24 mouse cellular contexts compared by ENCODE assay signal in the genomic region with DNA sequence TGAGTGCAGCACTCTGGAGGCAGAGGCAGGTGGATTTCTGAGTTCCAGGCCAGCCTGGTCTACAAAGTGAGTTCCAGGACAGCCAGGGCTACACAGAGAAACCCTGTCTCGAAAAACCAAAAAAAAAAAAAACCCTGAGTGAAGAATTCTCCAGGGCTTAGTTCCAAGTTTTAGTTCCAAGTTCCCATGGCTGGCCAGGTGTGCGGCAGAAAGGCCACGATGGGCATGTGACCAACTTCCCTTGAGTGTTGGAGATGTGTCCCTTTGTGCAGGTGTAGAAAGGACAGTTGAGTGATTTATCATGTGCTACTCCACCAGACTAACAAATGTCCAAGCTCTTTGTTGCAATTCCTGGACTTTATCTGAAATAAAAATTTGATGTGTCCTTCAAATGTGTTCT. TPM values are rescaled to one million over a fixed set of nuclear protein-coding genes. Genes with fewer than 3 reads are reported as not detected.
DNase-seq lines count a peak whose midpoint lies in the region; ATAC-seq and TF ChIP-seq lines count a peak whose summit lies in the region.
"Not testable (repeated sequence)": the region's sequence is repeated elsewhere in the genome, so short reads cannot be mapped to it uniquely, and the experiment has no call there.
"Had no signal": no experiment of that assay in that cellular context is flagged by ENCODE, and none has a peak within 500 bp of the region (broad histone marks: within the 10 kb centered on the region; RNA-seq: fewer than 3 reads in every experiment).

No protein-coding gene starts in this region.

- not testable (repeated sequence) for ATAC-seq in intestine, postnatal 0 days; kidney, postnatal 0 days (replicated peaks; ENCODE audit: low FRiP score, low read depth)

- not testable (repeated sequence) for H3K79me2 ChIP-seq in liver, adult 2 months (ENCODE audit: control insufficient read depth, insufficient read depth, low read length)

- not testable (repeated sequence) for H3K4me3 ChIP-seq in intestine, postnatal 0 days (ENCODE audit: low read depth, low read length); kidney, postnatal 0 days (replicated peaks; ENCODE audit: low read depth, low read length); liver, adult 2 months (ENCODE audit: insufficient read depth, low read depth, low read length)

- peak overlapping the region; percentile 75; the same call in 1 of the 2 replicates for H3K27ac ChIP-seq in intestine, postnatal 0 days (ENCODE audit: low read depth, low read length)
- H3K27ac ChIP-seq in kidney, postnatal 0 days = 0 out of 2 replicates have a peak overlapping the region, but pooled peaks have one; percentile 51
- H3K27ac ChIP-seq in liver, adult 2 months (replicated peaks; ENCODE audit: insufficient read depth, low read depth, low read length) = peak overlapping the region; percentile 75

- H3K9ac ChIP-seq in intestine, postnatal 0 days (ENCODE audit: low read depth, low read length); kidney, postnatal 0 days (ENCODE audit: low read depth, low read length); liver, adult 2 months (ENCODE audit: low read depth, low read length): not testable (repeated sequence)

- not testable (repeated sequence) for H3K27me3 ChIP-seq in intestine, postnatal 0 days (replicated peaks; ENCODE audit: control insufficient read depth, insufficient read depth, low read length); kidney, postnatal 0 days (ENCODE audit: insufficient read depth, low read length); liver, adult 2 months (ENCODE audit: control insufficient read depth, insufficient read depth, low read length)

- not testable (repeated sequence) for TF ChIP-seq POLR2A in liver, adult 2 months (IDR thresholded peaks at IDR 0.05; ENCODE audit: extremely low read depth, insufficient read depth, low read length)

- H3K36me3 ChIP-seq in intestine, postnatal 0 days (ENCODE audit: control insufficient read depth, insufficient read depth); kidney, postnatal 0 days (ENCODE audit: insufficient read depth, low read length); liver, adult 2 months (ENCODE audit: control insufficient read depth, insufficient read depth, low read length): not testable (repeated sequence)

- DNase-seq in heart, adult 11 months = peak; percentile 73
- peak; percentile 47 for DNase-seq in kidney, adult 18-20 months
- peak; percentile 49 to 53 for DNase-seq in kidney, adult 8-10 months
- DNase-seq in kidney, postnatal 0 days (ENCODE audit: low spot score) = not testable (repeated sequence)
- peak; percentile 60 to 62 for DNase-seq in kidney, postnatal 25 days
- peak; percentile 78 for DNase-seq in liver, adult 2 months (ENCODE audit: extremely low read depth, low read depth, low spot score)

- H3K4me1 ChIP-seq in intestine, postnatal 0 days (replicated peaks; ENCODE audit: control insufficient read depth, insufficient read depth, low read length); kidney, postnatal 0 days (replicated peaks; ENCODE audit: insufficient read depth, low read length): not testable (repeated sequence)
- peaks cover 19% of the 10 kb centered on the region for H3K4me1 ChIP-seq in liver, adult 2 months (ENCODE audit: control insufficient read depth, insufficient read depth, low read length)

- not testable (repeated sequence) for TF ChIP-seq CTCF in intestine, postnatal 0 days (IDR thresholded peaks at IDR 0.05; ENCODE audit: low read depth); kidney, postnatal 0 days (IDR thresholded peaks at IDR 0.05; ENCODE audit: low read depth); liver, adult 2 months (IDR thresholded peaks at IDR 0.05; ENCODE audit: low read depth, low read length)

- not testable (repeated sequence) for H3K4me2 ChIP-seq in intestine, postnatal 0 days (replicated peaks; ENCODE audit: low read depth); kidney, postnatal 0 days (ENCODE audit: low read length)

- not testable (repeated sequence) for H3K9me3 ChIP-seq in intestine, postnatal 0 days (ENCODE audit: control insufficient read depth); kidney, postnatal 0 days (replicated peaks; ENCODE audit: low read length)

- WGBS in intestine, postnatal 0 days = 77% methylated on average over 3 of the region's 3 CpGs
- WGBS in kidney, postnatal 0 days = 86% methylated on average over 3 of the region's 3 CpGs
- WGBS in liver, adult 2 months = 18% methylated on average over 3 of the region's 3 CpGs

RNA-seq across cellular contexts. Expression of a gene that starts 6.4 kb away (rescaled TPM):
- 94.5 and 130 TPM in 2 replicates for polyA plus RNA-seq in intestine, postnatal 0 days (2015; fragmentation: Nextera tagmentation; extraction: Ambion mirVana)
- polyA plus RNA-seq in kidney, postnatal 0 days (2015; fragmentation: Nextera tagmentation; extraction: Ambion mirVana) = 301 and 320 TPM in 2 replicates
- total RNA-seq in liver, adult 2 months (2014; rRNA removed) = 106 and 182 TPM in 2 replicates
- polyA plus RNA-seq in liver, adult 2 months (2012; rRNA removed) = 22.4 and 26.3 TPM in 2 replicates
- total RNA-seq: CH12.LX, G1E had no signal
- polyA plus RNA-seq: activated CD4-positive, CD25-positive, alpha-beta regulatory T cell, adult 4 months; CD4-positive, CD25-positive, alpha-beta regulatory T cell, adult 4 months; cerebellum, adult 2 months; embryonic facial prominence, embryonic 10.5 days; embryonic facial prominence, embryonic 12.5 days; forebrain, embryonic 11.5 days; forebrain, embryonic 13.5 days; forebrain, embryonic 15.5 days; G1E had no signal

RNA-seq across cellular contexts. Expression of a gene that starts 18.8 kb away (rescaled TPM):
- not detected in 2 replicates for polyA plus RNA-seq in intestine, postnatal 0 days (2015; fragmentation: Nextera tagmentation; extraction: Ambion mirVana)
- polyA plus RNA-seq in kidney, postnatal 0 days (2015; fragmentation: Nextera tagmentation; extraction: Ambion mirVana) = 0.20 and 0.24 TPM in 2 replicates
- not detected in 2 replicates for total RNA-seq in liver, adult 2 months (2014; rRNA removed)
- not detected in 2 replicates for polyA plus RNA-seq in liver, adult 2 months (2012; rRNA removed)
- total RNA-seq: adrenal gland, adult 18-20 months; adrenal gland, adult 8-10 months; adrenal gland, postnatal 14 days; adrenal gland, postnatal 36 days; CH12.LX; G1E had no signal
- polyA plus RNA-seq: activated CD4-positive, CD25-positive, alpha-beta regulatory T cell, adult 4 months; CD4-positive, CD25-positive, alpha-beta regulatory T cell, adult 4 months; cortical plate, adult 2 months; embryonic facial prominence, embryonic 10.5 days; embryonic facial prominence, embryonic 14.5 days; G1E; Patski had no signal

RNA-seq across cellular contexts. Expression of a gene that starts 21.8 kb away (rescaled TPM):
- polyA plus RNA-seq in intestine, postnatal 0 days (2015; fragmentation: Nextera tagmentation; extraction: Ambion mirVana) = not detected in 2 replicates
- not detected in 2 replicates for polyA plus RNA-seq in kidney, postnatal 0 days (2015; fragmentation: Nextera tagmentation; extraction: Ambion mirVana)
- not detected in 2 replicates for total RNA-seq in liver, adult 2 months (2014; rRNA removed)
- not detected in 2 replicates for polyA plus RNA-seq in liver, adult 2 months (2012; rRNA removed)
- total RNA-seq: adrenal gland, adult 18-20 months; adrenal gland, adult 8-10 months; adrenal gland, postnatal 14 days; adrenal gland, postnatal 36 days; CH12.LX; G1E had no signal
- polyA plus RNA-seq: activated CD4-positive, CD25-positive, alpha-beta regulatory T cell, adult 4 months; CD4-positive, CD25-positive, alpha-beta regulatory T cell, adult 4 months; cerebellum, adult 2 months; cortical plate, adult 2 months; embryonic facial prominence, embryonic 10.5 days; embryonic facial prominence, embryonic 12.5 days; embryonic facial prominence, embryonic 14.5 days; forebrain, embryonic 11.5 days; forebrain, embryonic 13.5 days; forebrain, embryonic 15.5 days; Patski had no signal

RNA-seq across cellular contexts. Expression of a gene that starts 29.4 kb away (rescaled TPM):
- 0.47 and 0.51 TPM in 2 replicates for polyA plus RNA-seq in intestine, postnatal 0 days (2015; fragmentation: Nextera tagmentation; extraction: Ambion mirVana)
- 2.9 and 3.0 TPM in 2 replicates for polyA plus RNA-seq in kidney, postnatal 0 days (2015; fragmentation: Nextera tagmentation; extraction: Ambion mirVana)
- total RNA-seq in liver, adult 2 months (2014; rRNA removed) = not detected in 2 replicates
- not detected in 2 replicates for polyA plus RNA-seq in liver, adult 2 months (2012; rRNA removed)
- total RNA-seq: adrenal gland, adult 18-20 months; adrenal gland, adult 8-10 months; adrenal gland, postnatal 14 days; adrenal gland, postnatal 36 days; CH12.LX; G1E had no signal
- polyA plus RNA-seq: CD4-positive, CD25-positive, alpha-beta regulatory T cell, adult 4 months; G1E; Patski had no signal

RNA-seq across cellular contexts. Expression of a gene that starts 34.5 kb away (rescaled TPM):
- polyA plus RNA-seq in intestine, postnatal 0 days (2015; fragmentation: Nextera tagmentation; extraction: Ambion mirVana) = not detected in 2 replicates
- polyA plus RNA-seq in kidney, postnatal 0 days (2015; fragmentation: Nextera tagmentation; extraction: Ambion mirVana) = not detected in 2 replicates
- not detected in 2 replicates for total RNA-seq in liver, adult 2 months (2014; rRNA removed)
- not detected in 2 replicates for polyA plus RNA-seq in liver, adult 2 months (2012; rRNA removed)
- total RNA-seq: adrenal gland, adult 18-20 months; adrenal gland, adult 8-10 months; adrenal gland, postnatal 14 days; adrenal gland, postnatal 36 days; CH12.LX had no signal
- polyA plus RNA-seq: activated CD4-positive, CD25-positive, alpha-beta regulatory T cell, adult 4 months; CD4-positive, CD25-positive, alpha-beta regulatory T cell, adult 4 months; cerebellum, adult 2 months; cortical plate, adult 2 months; embryonic facial prominence, embryonic 10.5 days; embryonic facial prominence, embryonic 12.5 days; embryonic facial prominence, embryonic 14.5 days; forebrain, embryonic 11.5 days; forebrain, embryonic 13.5 days; forebrain, embryonic 15.5 days; G1E; Patski had no signal
